Mouse (Mus musculus) olfactory bulb, adult 2 months (tissue): Measurements from ENCODE around the gene Gm43517.

Experiments
- CTCF ChIP-seq: fragments of 200-500 bp; IDR thresholded peaks from 2 replicates; pipeline ENCODE4 v1.5.1; 2012; ENCODE audit warnings: low read depth, mild to moderate bottlenecking, low read length, moderate library complexity; ENCODE audit not compliant: insufficient read depth
- POLR2A ChIP-seq: fragments of 200-500 bp; IDR thresholded peaks from 2 replicates; pipeline ENCODE4 v1.6.1; 2012; ENCODE audit warnings: mild to moderate bottlenecking, low read depth, low read length, moderate library complexity; ENCODE audit not compliant: insufficient read depth

- TF ChIP-seq POLR2A = no peak
- TF ChIP-seq CTCF = no peak
Observed at GRCm38 (mm10) chr12:49417963-49418362, 33.0 kb downstream of the Gm43517 start.
